Mouse (Mus musculus) hindbrain, embryonic 13.5 days (tissue): Measurements from ENCODE around the gene Tiprl. TPM values are rescaled to one million over a fixed set of nuclear protein-coding genes. Genes with fewer than 3 reads are reported as not detected.

Source experiments
- ATAC-seq: fragments of 200-750 bp; cut with Nextera tagmentation; 2 replicates; pipeline ENCODE4 v1.8.0; 2017; ENCODE audit warnings: moderate TSS enrichment; ENCODE audit not compliant: low FRiP score
- H3K27ac ChIP-seq: fragments of 300-500 bp; sonication (generic); 2 replicates; pipeline ENCODE4 v1.5.1; 2015; ENCODE audit warnings: inconsistent platforms, mild to moderate bottlenecking, moderate library complexity
- H3K27me3 ChIP-seq: fragments of 300-500 bp; sonication (generic); 2 replicates; pipeline ENCODE4 v1.6.1; 2015; ENCODE audit warnings: mild to moderate bottlenecking, inconsistent platforms
- H3K36me3 ChIP-seq: fragments of 300-500 bp; sonication (generic); 2 replicates; pipeline ENCODE4 v1.6.1; 2015; ENCODE audit warnings: mild to moderate bottlenecking, inconsistent platforms
- H3K4me1 ChIP-seq: fragments of 300-500 bp; sonication (generic); replicated peaks from 2 replicates; pipeline ENCODE4 v1.6.1; 2015; ENCODE audit warnings: inconsistent platforms
- H3K4me2 ChIP-seq: fragments of 300-500 bp; sonication (generic); 2 replicates; pipeline ENCODE4 v1.6.1; 2015; ENCODE audit warnings: inconsistent platforms, mild to moderate bottlenecking, moderate library complexity
- H3K4me3 ChIP-seq: fragments of 300-500 bp; sonication (generic); 2 replicates; pipeline ENCODE4 v1.5.1; 2015; ENCODE audit warnings: mild to moderate bottlenecking, inconsistent platforms
- H3K9ac ChIP-seq: fragments of 300-500 bp; sonication (generic); 2 replicates; pipeline ENCODE4 v1.6.1; 2015; ENCODE audit warnings: mild to moderate bottlenecking, inconsistent platforms
- H3K9me3 ChIP-seq: fragments of 300-500 bp; sonication (generic); 2 replicates; pipeline ENCODE4 v1.6.1; 2016; ENCODE audit warnings: inconsistent platforms
- WGBS: fragments of 180-500 bp; shearing (Covaris S2); methylation state at CpG from one replicate; pipeline ENCODE4 v1.1.7; 2015; 5-methylcytosine and 5-hydroxymethylcytosine counted together
- polyA plus RNA-seq: library from polyadenylated mRNA; unstranded; fragments of >200 nt; fragmentation: Nextera tagmentation; extraction: Ambion mirVana; gene quantifications from 2 replicates; pipeline ENCODE4 v1.2.1, GENCODE M21; 2015

Gene Tiprl
- polyA plus RNA-seq, 1 experiment from 2014 or later, result 141 TPM

DNA sequence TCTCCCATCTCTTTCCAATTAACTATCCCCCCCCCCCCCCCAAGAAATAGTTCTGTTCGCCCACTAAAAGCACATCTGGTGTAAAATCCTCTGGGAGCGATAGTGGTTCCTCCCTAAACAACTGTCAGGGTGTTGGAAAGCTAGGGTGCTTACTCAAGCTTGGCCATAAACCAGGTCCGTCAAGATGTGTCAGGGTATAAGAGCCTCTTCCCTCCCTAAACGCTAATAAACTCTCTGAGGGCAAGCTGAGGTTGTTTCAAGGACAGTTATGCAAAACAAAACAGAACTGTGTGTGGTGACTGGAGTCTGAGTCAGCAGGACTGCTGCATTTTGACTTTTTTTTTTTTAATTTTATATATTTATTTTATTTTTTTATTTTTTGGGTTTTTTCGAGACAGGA is 10.3 kb upstream of the Tiprl start:
- Histone ChIP-seq H3K36me3 (no peaks in the 10 kb centered on the region), H3K4me3 (no peak overlapping the region), H3K27me3 (no peaks in the 10 kb centered on the region), H3K4me2 (no peak overlapping the region), H3K27ac (no peak overlapping the region), H3K9ac (no peak overlapping the region), H3K9me3 (no peaks in the 10 kb centered on the region), H3K4me1 (no peaks in the 10 kb centered on the region)
- ATAC-seq, result no peak
- WGBS, result 75% methylated on average over 5 of the region's 5 CpGs

DNA sequence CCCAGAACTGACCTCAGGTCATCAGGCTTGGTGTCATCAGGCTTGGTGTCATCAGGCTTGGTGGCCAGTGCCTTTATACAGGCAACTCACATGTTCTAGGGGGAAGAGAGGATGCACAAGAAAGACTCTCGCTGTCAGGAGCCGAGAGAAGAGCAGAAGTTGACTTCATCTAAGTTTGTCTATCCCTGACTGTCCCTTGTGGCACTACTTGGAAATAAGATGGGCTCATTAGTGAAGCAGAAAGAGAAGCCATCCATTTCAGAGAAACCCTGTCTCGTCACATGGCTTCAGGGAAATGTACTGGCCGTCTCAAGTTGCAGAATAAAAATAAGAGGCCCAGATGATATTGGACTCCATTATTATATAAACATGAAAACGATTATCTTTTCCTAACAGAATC is 9.8 kb upstream of the Tiprl start:
- H3K9me3 ChIP-seq, result no peaks in the 10 kb centered on the region
- no peaks in the 10 kb centered on the region for H3K36me3 ChIP-seq
- 84% methylated on average over 5 of the region's 5 CpGs for WGBS
- H3K4me3 ChIP-seq, result no peak overlapping the region
- H3K27me3 ChIP-seq, result no peaks in the 10 kb centered on the region
- no peak overlapping the region for H3K9ac ChIP-seq
- no peak for ATAC-seq
- no peak overlapping the region for H3K27ac ChIP-seq
- no peak overlapping the region for H3K4me2 ChIP-seq
- no peaks in the 10 kb centered on the region for H3K4me1 ChIP-seq

DNA sequence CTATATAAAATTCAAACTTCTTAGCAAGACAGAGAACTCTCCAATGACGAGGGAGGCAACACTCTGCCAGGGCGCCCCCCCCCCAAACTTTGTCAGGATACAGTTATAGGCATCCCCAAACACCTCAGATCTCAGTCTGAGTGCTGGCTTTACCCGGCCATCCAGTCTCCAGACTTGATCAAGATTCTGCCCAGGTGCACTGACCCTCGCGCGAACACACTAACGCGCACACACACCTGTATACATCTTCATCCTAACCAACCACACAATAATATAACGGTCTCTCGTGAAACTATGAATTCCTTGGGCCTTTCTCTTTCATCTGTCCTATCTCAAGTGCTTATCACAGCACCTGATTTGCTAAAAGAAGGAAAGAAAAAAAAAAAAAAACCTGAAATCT is 950 bp downstream of the Tiprl start:
- peaks cover 27% of the 10 kb centered on the region for H3K4me1 ChIP-seq
- H3K9me3 ChIP-seq, result no peaks in the 10 kb centered on the region
- no peaks in the 10 kb centered on the region for H3K27me3 ChIP-seq
- ATAC-seq, result no peak
- peak overlapping the region; percentile 91 for H3K9ac ChIP-seq
- peak overlapping the region; percentile 95 for H3K27ac ChIP-seq
- H3K4me2 ChIP-seq, result peak overlapping the region; percentile 77
- WGBS, result 14% methylated on average over 10 of the region's 10 CpGs
- peak overlapping the region; percentile 90 for H3K4me3 ChIP-seq
- no peaks in the 10 kb centered on the region for H3K36me3 ChIP-seq

DNA sequence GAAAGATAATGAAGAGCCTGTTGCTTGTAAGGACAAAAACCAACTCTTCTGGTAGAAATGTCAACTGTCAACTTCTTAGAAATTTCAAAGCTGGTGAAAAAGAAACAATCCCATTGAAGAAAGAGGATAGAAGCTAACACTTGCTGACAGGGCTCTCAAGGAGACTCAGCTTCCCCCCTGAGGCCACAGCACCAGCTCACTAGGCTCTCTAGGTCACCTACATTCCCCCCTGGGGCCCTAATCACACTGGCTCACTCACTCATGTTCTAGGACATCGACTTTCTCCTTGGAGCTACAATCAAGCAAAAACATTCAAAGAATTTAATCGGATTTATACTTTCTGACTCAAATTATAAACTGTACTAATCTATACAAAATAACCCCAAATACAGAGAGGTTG is 3.0 kb downstream of the Tiprl start:
- Histone ChIP-seq H3K4me1 (peaks cover 27% of the 10 kb centered on the region), H3K4me2 (no peak overlapping the region), H3K9ac (no peak overlapping the region), H3K27me3 (no peaks in the 10 kb centered on the region), H3K27ac (no peak overlapping the region), H3K36me3 (no peaks in the 10 kb centered on the region), H3K4me3 (no peak overlapping the region), H3K9me3 (no peaks in the 10 kb centered on the region)
- ATAC-seq, result no peak
- WGBS, result 85% methylated on average over 2 of the region's 2 CpGs

DNA sequence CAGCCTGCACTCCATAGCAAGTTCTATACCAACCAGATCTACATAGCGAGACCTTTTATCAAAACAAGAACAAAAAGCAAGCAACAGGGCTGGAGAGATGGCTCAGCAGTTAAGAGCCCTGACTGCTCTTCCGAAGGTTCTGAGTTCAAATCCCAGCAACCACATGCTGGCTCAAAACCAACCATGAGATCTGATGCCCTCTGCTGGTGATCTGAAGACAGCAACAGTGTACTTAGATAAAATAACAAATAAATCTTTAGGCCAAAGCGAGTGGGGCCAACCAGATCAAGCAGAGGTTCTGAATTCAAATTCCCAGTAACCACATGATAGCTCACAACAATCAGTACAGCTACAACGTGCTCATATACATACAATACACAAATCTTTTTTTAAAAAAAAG is 6.1 kb downstream of the Tiprl start:
- 97% methylated on average over 4 of the region's 4 CpGs for WGBS
- H3K27me3 ChIP-seq, result no peaks in the 10 kb centered on the region
- H3K4me2 ChIP-seq, result no peak overlapping the region
- H3K4me3 ChIP-seq, result no peak overlapping the region
- no peak overlapping the region for H3K27ac ChIP-seq
- ATAC-seq, result no peak
- H3K36me3 ChIP-seq, result peaks cover 9% of the 10 kb centered on the region
- peaks cover 15% of the 10 kb centered on the region for H3K4me1 ChIP-seq
- H3K9me3 ChIP-seq, result no peaks in the 10 kb centered on the region
- H3K9ac ChIP-seq, result no peak overlapping the region

DNA sequence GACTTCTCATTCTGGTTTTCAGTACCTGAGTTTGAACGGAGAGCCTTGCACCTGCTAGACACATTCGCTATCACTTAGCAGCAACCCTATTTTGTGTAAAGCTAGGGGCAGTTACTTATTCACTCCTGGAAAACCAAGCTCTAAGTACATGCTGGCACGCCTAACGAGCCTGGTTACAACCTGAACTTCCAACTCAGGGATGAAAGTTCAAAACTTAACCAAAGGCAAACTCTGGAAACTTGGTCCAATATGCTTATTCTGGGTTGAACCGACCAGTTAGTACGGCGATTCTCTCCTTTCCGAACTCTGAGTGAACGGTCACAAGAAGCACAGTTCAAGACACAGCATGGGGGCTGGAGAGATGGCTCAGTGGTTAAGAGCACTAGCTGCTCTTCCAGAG is 7.2 kb downstream of the Tiprl start:
- ATAC-seq, result no peak
- no peak overlapping the region for H3K4me3 ChIP-seq
- peaks cover 20% of the 10 kb centered on the region for H3K36me3 ChIP-seq
- H3K27ac ChIP-seq, result no peak overlapping the region
- H3K4me1 ChIP-seq, result peaks cover 9% of the 10 kb centered on the region
- H3K9ac ChIP-seq, result no peak overlapping the region
- WGBS, result 96% methylated on average over 9 of the region's 9 CpGs
- H3K9me3 ChIP-seq, result no peaks in the 10 kb centered on the region
- H3K4me2 ChIP-seq, result no peak overlapping the region
- H3K27me3 ChIP-seq, result no peaks in the 10 kb centered on the region

DNA sequence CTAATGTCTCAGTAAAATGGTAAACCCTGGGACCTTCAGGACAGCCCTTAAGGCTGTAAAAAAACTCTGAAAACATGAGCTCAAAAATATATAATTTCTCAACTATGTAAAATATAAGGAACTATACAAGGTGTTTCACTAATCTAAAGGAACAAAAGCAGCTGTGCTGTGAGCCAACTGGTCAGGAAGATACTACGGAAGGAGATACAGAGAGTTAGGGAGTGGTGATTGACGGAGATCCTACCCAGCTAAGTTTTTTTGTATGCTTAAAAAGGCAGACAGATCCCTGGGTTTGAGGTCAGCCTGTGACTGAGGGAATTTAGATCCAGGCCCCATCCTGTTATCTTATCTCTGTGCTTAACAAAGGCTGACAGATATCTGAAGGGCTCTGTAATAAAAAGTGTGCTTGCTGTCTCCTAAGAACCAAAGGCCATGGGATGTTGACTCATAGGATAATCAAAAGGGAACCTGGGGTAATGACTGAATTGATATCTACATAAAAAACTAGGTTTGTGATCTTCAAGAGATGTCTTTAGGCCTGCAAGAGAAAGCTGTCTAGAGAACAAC is 19.7 kb downstream of the Tiprl start:
- no peak for ATAC-seq
- no peak overlapping the region for H3K4me2 ChIP-seq
- H3K4me3 ChIP-seq, result no peak overlapping the region
- H3K9ac ChIP-seq, result no peak overlapping the region
- no peaks in the 10 kb centered on the region for H3K4me1 ChIP-seq
- 96% methylated on average over 2 of the region's 2 CpGs for WGBS
- peaks cover 78% of the 10 kb centered on the region for H3K36me3 ChIP-seq
- H3K27me3 ChIP-seq, result no peaks in the 10 kb centered on the region
- H3K27ac ChIP-seq, result no peak overlapping the region
- no peaks in the 10 kb centered on the region for H3K9me3 ChIP-seq

DNA sequence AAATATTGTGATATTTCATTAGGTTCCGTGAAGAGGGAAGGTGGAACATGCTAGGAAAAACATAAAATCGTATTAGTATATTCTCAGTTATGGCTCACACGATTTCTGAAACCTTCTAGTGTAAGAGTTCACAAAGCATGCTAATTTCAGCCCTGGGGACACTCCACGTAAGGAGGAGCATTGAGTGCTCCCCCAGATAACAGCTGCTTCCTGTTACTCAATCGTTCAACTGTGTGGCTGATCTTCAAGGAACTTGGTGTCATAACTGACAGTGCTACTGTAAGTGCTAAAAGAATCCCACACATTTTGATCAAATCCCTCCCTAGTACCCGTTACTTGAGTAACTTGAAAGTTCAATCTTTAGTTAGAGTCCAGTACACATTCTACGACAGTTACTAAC is 21.0 kb downstream of the Tiprl start:
- no peaks in the 10 kb centered on the region for H3K27me3 ChIP-seq
- H3K36me3 ChIP-seq, result peaks cover 66% of the 10 kb centered on the region
- no peak overlapping the region for H3K9ac ChIP-seq
- no peak overlapping the region for H3K4me2 ChIP-seq
- WGBS, result 90% methylated on average over 7 of the region's 7 CpGs
- no peak overlapping the region for H3K27ac ChIP-seq
- no peak overlapping the region for H3K4me3 ChIP-seq
- H3K4me1 ChIP-seq, result no peaks in the 10 kb centered on the region
- no peaks in the 10 kb centered on the region for H3K9me3 ChIP-seq
- no peak for ATAC-seq

DNA sequence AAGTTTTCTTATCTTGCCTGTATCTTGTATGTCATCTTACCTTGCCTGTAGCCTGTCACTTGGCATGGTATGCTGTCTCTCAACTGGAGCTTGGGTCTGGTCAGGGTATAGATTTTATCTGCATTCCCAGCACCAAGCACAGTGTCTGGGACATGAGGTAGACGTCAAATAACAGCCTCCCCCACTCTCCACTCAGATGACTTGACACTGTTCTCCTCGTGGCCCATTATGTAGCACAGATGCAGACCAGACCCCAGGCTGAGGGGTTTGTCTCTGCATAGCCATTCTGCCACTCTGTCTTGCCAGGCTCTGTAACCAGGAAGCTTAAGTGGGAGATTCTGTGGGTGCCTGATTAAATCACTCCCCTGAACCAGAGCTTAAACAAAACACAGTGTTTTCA is 31.2 kb downstream of the Tiprl start:
- Histone ChIP-seq H3K4me3 (no peak overlapping the region), H3K27ac (no peak overlapping the region), H3K4me1 (no peaks in the 10 kb centered on the region), H3K27me3 (no peaks in the 10 kb centered on the region), H3K4me2 (no peak overlapping the region), H3K9ac (no peak overlapping the region), H3K9me3 (no peaks in the 10 kb centered on the region), H3K36me3 (no peaks in the 10 kb centered on the region)
- no peak for ATAC-seq
- 56% methylated on average over 2 of the region's 2 CpGs for WGBS

DNA sequence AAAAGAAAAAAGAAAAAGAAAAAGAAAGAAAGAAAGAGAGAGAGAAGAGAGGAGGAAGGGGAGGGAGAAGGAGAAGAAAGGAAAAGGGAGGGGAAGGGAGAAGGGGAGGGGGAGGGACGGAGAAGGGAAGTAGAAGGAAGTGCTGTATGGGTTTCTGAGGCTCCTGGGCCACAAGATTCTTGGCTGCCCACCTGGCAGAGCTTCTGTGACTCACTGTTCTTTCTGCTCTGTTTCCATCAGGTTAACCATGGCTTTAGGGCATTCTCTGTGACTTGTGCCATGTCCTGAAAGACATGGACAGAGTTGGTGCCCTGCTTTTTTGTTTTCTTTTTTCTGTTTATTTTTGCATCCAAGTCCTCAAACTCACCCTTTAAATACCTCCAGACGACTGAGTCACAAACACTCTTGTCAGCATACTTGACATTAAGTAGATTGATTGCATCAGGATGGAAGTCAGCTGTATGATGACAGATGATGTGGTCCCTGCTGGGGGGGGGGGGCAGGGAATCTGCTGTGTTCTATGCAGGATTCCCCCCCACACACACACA is 33.2 kb downstream of the Tiprl start:
- WGBS, result 46% methylated on average over 2 of the region's 2 CpGs
- Histone ChIP-seq H3K4me2 (no peak overlapping the region), H3K27me3 (no peaks in the 10 kb centered on the region), H3K36me3 (no peaks in the 10 kb centered on the region), H3K9me3 (no peaks in the 10 kb centered on the region), H3K27ac (no peak overlapping the region), H3K4me1 (no peaks in the 10 kb centered on the region), H3K9ac (no peak overlapping the region), H3K4me3 (no peak overlapping the region)
- ATAC-seq, result no peak

DNA sequence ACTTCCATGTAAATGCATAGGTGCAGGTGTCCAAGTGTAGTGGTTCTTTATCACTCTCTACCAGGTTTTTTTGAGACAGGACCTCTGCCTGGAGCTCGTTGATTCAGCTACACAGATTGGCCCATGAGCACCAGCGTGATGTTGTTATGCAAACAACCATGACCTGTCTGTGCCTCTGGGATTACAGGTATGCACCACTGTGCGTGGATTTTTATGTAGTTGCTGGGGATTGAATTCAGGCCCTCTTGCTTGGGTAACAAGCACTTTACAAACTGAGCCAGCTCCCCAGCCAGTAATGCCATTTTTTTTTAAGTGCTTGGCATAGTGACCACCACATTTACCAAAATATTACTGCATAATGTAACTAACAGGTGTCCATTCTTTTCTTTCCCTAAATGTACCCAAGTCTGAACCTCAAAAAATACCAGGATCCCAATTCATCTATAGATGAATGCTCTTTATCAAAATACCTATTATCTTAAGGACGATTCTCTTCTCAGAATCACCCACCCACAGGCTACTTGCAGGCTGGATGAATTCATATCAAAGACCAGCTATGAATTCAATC is 35.3 kb downstream of the Tiprl start:
- no peak overlapping the region for H3K27ac ChIP-seq
- no peak for ATAC-seq
- 86% methylated on average over 4 of the region's 4 CpGs for WGBS
- H3K4me2 ChIP-seq, result no peak overlapping the region
- no peak overlapping the region for H3K4me3 ChIP-seq
- no peaks in the 10 kb centered on the region for H3K27me3 ChIP-seq
- H3K4me1 ChIP-seq, result no peaks in the 10 kb centered on the region
- no peak overlapping the region for H3K9ac ChIP-seq
- no peaks in the 10 kb centered on the region for H3K36me3 ChIP-seq
- H3K9me3 ChIP-seq, result no peaks in the 10 kb centered on the region

DNA sequence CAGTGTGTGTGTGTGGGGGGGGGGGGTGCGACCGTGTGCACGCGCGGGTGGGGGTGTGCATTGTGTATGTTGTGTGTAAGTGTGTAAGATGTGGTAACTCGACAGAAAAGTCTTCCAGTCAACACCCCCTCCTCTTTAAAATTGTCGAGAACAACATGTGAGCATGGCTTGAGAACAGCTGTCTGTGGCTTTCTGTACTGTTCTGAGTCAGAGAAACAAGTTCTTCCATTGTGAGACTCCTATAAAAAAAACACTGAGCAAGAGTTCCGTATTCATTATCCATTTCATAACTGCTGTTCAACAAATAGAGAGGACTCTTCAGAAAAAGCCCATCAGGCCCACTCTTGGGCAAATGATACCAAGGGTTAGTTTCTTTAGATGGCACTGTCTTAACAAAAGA is 36.0 kb downstream of the Tiprl start:
- H3K4me3 ChIP-seq, result no peak overlapping the region
- ATAC-seq, result no peak
- H3K27ac ChIP-seq, result no peak overlapping the region
- H3K4me2 ChIP-seq, result no peak overlapping the region
- H3K27me3 ChIP-seq, result peaks cover under 1% of the 10 kb centered on the region; the same call in 1 of the 2 replicates
- H3K36me3 ChIP-seq, result no peaks in the 10 kb centered on the region
- 91% methylated on average over 8 of the region's 8 CpGs for WGBS
- H3K9me3 ChIP-seq, result no peaks in the 10 kb centered on the region
- H3K4me1 ChIP-seq, result no peaks in the 10 kb centered on the region
- H3K9ac ChIP-seq, result no peak overlapping the region

DNA sequence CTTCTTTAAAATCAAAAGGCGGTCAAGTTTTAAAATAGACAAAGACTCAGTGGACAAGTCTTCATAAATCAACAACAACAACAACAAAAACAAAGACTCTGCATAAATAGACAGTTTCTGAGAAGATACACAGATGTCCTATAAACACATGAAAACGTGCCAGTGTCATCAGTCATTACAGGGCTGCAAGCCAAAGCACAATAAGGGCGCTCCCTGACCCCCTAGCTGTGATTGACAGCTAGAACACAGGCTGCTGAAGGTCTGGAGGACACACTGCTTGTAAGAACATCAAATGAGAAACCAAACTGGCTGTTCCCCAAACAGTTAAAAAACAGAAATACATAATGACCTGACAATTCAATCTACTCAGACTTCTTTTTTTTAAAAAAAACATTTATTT is 37.2 kb downstream of the Tiprl start:
- Histone ChIP-seq H3K27me3 (peaks cover 12% of the 10 kb centered on the region), H3K4me1 (peaks cover 7% of the 10 kb centered on the region; the same call in 1 of the 2 replicates), H3K9ac (no peak overlapping the region), H3K4me3 (no peak overlapping the region), H3K36me3 (no peaks in the 10 kb centered on the region), H3K27ac (no peak overlapping the region), H3K4me2 (no peak overlapping the region), H3K9me3 (no peaks in the 10 kb centered on the region)
- WGBS, result 71% methylated on average over 3 of the region's 3 CpGs
- ATAC-seq, result no peak
